Mouse (Mus musculus): ENCODE results near the gene Trmt13. TPM values are rescaled to one million over a fixed set of nuclear protein-coding genes. Genes with fewer than 3 reads are reported as not detected.
A peak's percentile ranks its signal among the peaks of the same experiment; 100 is the strongest.

Gene Trmt13
- polyA plus RNA-seq, 1 experiment from 2014 or later = 35.2 TPM

DNA sequence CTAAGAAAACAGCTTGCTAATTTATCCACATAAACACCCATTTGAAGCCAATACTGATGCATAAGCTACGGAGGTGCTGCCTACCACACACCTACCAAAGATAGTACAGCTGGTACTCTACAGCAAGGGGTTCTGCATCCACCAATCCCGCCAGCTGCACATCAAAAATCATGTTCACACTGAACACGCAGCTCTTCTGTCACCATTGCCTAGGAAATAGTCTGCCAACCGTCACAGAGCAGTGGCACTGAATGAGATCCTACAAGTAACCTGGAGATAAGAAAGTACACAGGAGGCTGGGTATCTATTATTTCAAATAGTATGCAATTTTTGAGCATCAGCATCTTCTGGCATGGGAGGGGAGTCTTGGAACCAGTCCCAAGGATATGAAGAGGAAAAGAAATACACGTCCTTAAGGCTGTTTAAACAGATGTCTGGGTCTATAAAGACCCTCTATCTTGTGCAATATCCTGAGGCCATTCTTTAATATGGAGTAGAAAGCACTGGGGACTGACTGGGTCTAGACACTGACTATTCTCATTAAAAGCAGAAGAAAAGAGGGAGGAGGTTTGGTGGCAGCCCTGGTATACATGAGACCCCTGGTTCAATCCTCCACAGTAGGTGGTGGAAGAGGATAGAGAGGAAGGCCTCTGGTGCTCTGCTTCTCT is 39.0 kb upstream of the Trmt13 start:
- ATAC-seq = no peak; the same call in 1 of the 2 replicates
- whole genome bisulfite sequencing = 65% methylated on average over 5 of the region's 5 CpGs
- H3K27ac ChIP-seq (ENCODE audit: low read length) = 0 out of 2 replicates have a peak overlapping the region, but pooled peaks have one; percentile 23
- H3K9me3 ChIP-seq (ENCODE audit: control insufficient read depth, low read length) = no peaks in the 10 kb centered on the region
- peaks cover 10% of the 10 kb centered on the region for H3K4me1 ChIP-seq (replicated peaks; ENCODE audit: control insufficient read depth, insufficient read depth, low read length)
- H3K36me3 ChIP-seq (ENCODE audit: control insufficient read depth, insufficient read depth) = no peaks in the 10 kb centered on the region
- no peak overlapping the region for H3K4me2 ChIP-seq (ENCODE audit: low read length)
- H3K4me3 ChIP-seq (replicated peaks; ENCODE audit: low read length) = no peak overlapping the region
- no peak overlapping the region for H3K9ac ChIP-seq (replicated peaks; ENCODE audit: low read depth, low read length)
- H3K27me3 ChIP-seq (replicated peaks; ENCODE audit: control insufficient read depth, insufficient read depth, low read length) = no peaks in the 10 kb centered on the region

DNA sequence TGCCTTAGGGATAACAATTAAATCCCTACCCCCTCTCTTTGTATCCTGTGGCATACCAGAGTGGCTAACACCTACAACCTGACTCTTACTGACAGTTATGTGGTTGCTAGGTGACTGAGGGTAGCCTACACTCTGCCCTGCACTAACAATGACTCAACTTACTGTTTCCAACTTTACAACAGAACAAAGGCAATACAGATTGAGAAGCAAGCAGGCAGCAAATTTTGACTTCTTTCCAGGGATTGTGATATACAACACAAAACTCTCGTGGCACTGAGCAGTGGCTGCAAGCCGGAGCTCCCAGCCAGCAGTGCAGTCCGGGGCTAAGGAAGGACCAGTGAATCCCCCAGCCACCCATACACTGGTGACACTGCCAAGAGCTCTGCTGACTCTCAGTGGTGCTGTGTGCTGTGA is 37.7 kb upstream of the Trmt13 start:
- peak; percentile 56 for ATAC-seq
- WGBS = 36% methylated on average over 3 of the region's 3 CpGs
- Histone ChIP-seq H3K36me3 (ENCODE audit: control insufficient read depth, insufficient read depth) (peaks cover 3% of the 10 kb centered on the region; the same call in 1 of the 2 replicates), H3K27ac (ENCODE audit: low read length) (no peak overlapping the region), H3K4me2 (ENCODE audit: low read length) (no peak overlapping the region), H3K4me3 (replicated peaks; ENCODE audit: low read length) (no peak overlapping the region), H3K4me1 (replicated peaks; ENCODE audit: control insufficient read depth, insufficient read depth, low read length) (peaks cover 8% of the 10 kb centered on the region), H3K9me3 (ENCODE audit: control insufficient read depth, low read length) (no peaks in the 10 kb centered on the region), H3K9ac (replicated peaks; ENCODE audit: low read depth, low read length) (no peak overlapping the region), H3K27me3 (replicated peaks; ENCODE audit: control insufficient read depth, insufficient read depth, low read length) (no peaks in the 10 kb centered on the region)

GRCm38 (mm10) chr3:116650698-116651097 is 36.3 kb upstream of the Trmt13 start:
- peaks cover 8% of the 10 kb centered on the region for H3K36me3 ChIP-seq (ENCODE audit: control insufficient read depth, insufficient read depth)
- H3K27me3 ChIP-seq (replicated peaks; ENCODE audit: control insufficient read depth, insufficient read depth, low read length) = no peaks in the 10 kb centered on the region
- no peak overlapping the region for H3K27ac ChIP-seq (ENCODE audit: low read length)
- H3K9ac ChIP-seq (replicated peaks; ENCODE audit: low read depth, low read length) = no peak overlapping the region
- H3K4me2 ChIP-seq (ENCODE audit: low read length) = no peak overlapping the region
- ATAC-seq = no peak
- no peak overlapping the region for H3K4me3 ChIP-seq (replicated peaks; ENCODE audit: low read length)
- H3K9me3 ChIP-seq (ENCODE audit: control insufficient read depth, low read length) = no peaks in the 10 kb centered on the region
- WGBS = 96% methylated on average over 9 of the region's 9 CpGs
- peaks cover 8% of the 10 kb centered on the region for H3K4me1 ChIP-seq (replicated peaks; ENCODE audit: control insufficient read depth, insufficient read depth, low read length)

DNA sequence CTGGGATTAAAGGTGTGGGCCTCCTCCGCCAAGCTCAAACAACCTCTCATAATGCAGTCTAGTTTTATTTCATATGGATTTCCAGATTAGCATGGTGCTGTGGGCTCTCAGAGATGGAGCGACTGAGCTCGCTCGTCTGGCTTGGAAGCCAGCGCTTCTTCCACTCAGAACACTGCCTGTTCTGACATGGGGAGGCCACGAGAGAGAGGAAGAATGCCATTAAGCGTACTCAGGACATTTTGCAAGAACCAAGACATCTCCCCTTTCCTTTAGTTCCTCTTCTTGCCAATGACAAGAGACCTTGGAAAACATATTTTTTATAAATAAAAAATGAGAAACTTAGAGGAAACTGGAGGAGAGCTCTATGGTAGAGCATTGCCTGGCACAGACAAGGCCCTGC is 34.4 kb upstream of the Trmt13 start:
- H3K9me3 ChIP-seq (ENCODE audit: control insufficient read depth, low read length) = no peaks in the 10 kb centered on the region
- H3K4me3 ChIP-seq (replicated peaks; ENCODE audit: low read length) = no peak overlapping the region
- 92% methylated on average over 7 of the region's 7 CpGs for WGBS
- no peak overlapping the region for H3K27ac ChIP-seq (ENCODE audit: low read length)
- H3K4me1 ChIP-seq (replicated peaks; ENCODE audit: control insufficient read depth, insufficient read depth, low read length) = peaks cover 6% of the 10 kb centered on the region
- no peaks in the 10 kb centered on the region for H3K27me3 ChIP-seq (replicated peaks; ENCODE audit: control insufficient read depth, insufficient read depth, low read length)
- H3K9ac ChIP-seq (replicated peaks; ENCODE audit: low read depth, low read length) = no peak overlapping the region
- no peak overlapping the region for H3K4me2 ChIP-seq (ENCODE audit: low read length)
- ATAC-seq = no peak
- H3K36me3 ChIP-seq (ENCODE audit: control insufficient read depth, insufficient read depth) = peaks cover 10% of the 10 kb centered on the region

DNA sequence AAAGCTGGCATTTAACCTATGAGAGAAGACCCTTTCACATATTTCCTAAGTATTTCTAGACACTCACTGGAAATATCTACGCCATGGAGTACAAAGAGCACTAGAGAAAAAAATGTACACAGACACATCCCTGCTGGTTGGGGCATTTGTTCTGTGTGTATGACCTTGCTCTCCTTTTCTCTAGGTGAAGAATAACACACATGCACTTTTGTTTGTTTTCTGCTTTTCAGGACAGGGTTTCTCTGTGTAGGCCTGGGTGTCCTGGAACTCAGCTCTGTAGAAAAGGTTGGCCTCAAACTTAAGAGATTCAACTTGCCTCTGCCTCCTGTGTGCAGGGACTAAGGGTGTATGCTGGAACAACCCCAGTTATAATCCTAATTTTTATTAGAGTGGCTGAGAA is 32.0 kb upstream of the Trmt13 start:
- H3K36me3 ChIP-seq (ENCODE audit: control insufficient read depth, insufficient read depth) = peaks cover 14% of the 10 kb centered on the region
- 91% methylated on average over 1 of the region's 1 CpGs for WGBS
- no peak overlapping the region for H3K4me2 ChIP-seq (ENCODE audit: low read length)
- no peak overlapping the region for H3K4me3 ChIP-seq (replicated peaks; ENCODE audit: low read length)
- no peak for ATAC-seq
- H3K27me3 ChIP-seq (replicated peaks; ENCODE audit: control insufficient read depth, insufficient read depth, low read length) = no peaks in the 10 kb centered on the region
- H3K9ac ChIP-seq (replicated peaks; ENCODE audit: low read depth, low read length) = no peak overlapping the region
- no peaks in the 10 kb centered on the region for H3K4me1 ChIP-seq (replicated peaks; ENCODE audit: control insufficient read depth, insufficient read depth, low read length)
- no peak overlapping the region for H3K27ac ChIP-seq (ENCODE audit: low read length)
- no peaks in the 10 kb centered on the region for H3K9me3 ChIP-seq (ENCODE audit: control insufficient read depth, low read length)

- peaks cover 25% of the 10 kb centered on the region for H3K36me3 ChIP-seq (ENCODE audit: control insufficient read depth, insufficient read depth)
- H3K4me3 ChIP-seq (replicated peaks; ENCODE audit: low read length) = no peak overlapping the region
- ATAC-seq = no peak
- no peak overlapping the region for H3K27ac ChIP-seq (ENCODE audit: low read length)
- H3K9ac ChIP-seq (replicated peaks; ENCODE audit: low read depth, low read length) = no peak overlapping the region
- H3K4me2 ChIP-seq (ENCODE audit: low read length) = no peak overlapping the region
- H3K9me3 ChIP-seq (ENCODE audit: control insufficient read depth, low read length) = no peaks in the 10 kb centered on the region
- no peaks in the 10 kb centered on the region for H3K4me1 ChIP-seq (replicated peaks; ENCODE audit: control insufficient read depth, insufficient read depth, low read length)
- no peaks in the 10 kb centered on the region for H3K27me3 ChIP-seq (replicated peaks; ENCODE audit: control insufficient read depth, insufficient read depth, low read length)
- 95% methylated on average over 2 of the region's 2 CpGs for WGBS
These were observed 28.0 kb upstream of the Trmt13 start for GRCm38 (mm10) chr3:116642373-116642772.

DNA sequence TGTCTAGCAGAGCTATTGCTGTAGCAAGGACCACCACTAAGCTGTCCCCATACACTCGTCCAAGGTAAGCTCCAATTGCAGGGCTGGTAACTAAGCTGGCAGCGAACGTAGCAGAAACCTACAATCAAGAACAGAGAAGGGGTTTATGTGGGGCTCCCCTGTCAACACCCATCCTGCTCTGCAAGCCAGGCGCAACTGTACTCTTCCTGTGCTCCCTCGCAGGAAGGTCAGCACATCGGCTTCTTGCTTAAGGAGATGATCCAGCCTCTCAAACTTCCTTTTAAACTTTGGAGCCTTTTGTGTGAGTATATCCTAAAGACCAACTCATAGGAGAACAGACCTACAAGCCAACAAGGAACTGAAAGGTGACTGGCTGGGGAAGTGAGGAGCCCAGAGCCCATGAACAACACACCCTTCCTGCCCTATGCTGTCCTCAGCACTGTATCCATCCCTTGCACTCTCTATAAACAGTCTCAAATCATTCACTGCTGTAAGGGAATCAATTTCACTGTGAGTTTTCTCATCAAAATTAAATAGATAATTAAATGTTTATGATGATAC is 27.5 kb upstream of the Trmt13 start:
- Histone ChIP-seq H3K9me3 (ENCODE audit: control insufficient read depth, low read length) (no peaks in the 10 kb centered on the region), H3K36me3 (ENCODE audit: control insufficient read depth, insufficient read depth) (peaks cover 25% of the 10 kb centered on the region), H3K4me1 (replicated peaks; ENCODE audit: control insufficient read depth, insufficient read depth, low read length) (no peaks in the 10 kb centered on the region), H3K27me3 (replicated peaks; ENCODE audit: control insufficient read depth, insufficient read depth, low read length) (no peaks in the 10 kb centered on the region), H3K4me3 (replicated peaks; ENCODE audit: low read length) (no peak overlapping the region), H3K4me2 (ENCODE audit: low read length) (no peak overlapping the region), H3K27ac (ENCODE audit: low read length) (no peak overlapping the region), H3K9ac (replicated peaks; ENCODE audit: low read depth, low read length) (no peak overlapping the region)
- WGBS = 98% methylated on average over 6 of the region's 6 CpGs
- ATAC-seq = no peak

- no peak for ATAC-seq
- Histone ChIP-seq H3K27me3 (replicated peaks; ENCODE audit: control insufficient read depth, insufficient read depth, low read length) (no peaks in the 10 kb centered on the region), H3K4me2 (ENCODE audit: low read length) (no peak overlapping the region), H3K27ac (ENCODE audit: low read length) (no peak overlapping the region), H3K4me1 (replicated peaks; ENCODE audit: control insufficient read depth, insufficient read depth, low read length) (no peaks in the 10 kb centered on the region), H3K9ac (replicated peaks; ENCODE audit: low read depth, low read length) (no peak overlapping the region), H3K9me3 (ENCODE audit: control insufficient read depth, low read length) (no peaks in the 10 kb centered on the region), H3K36me3 (ENCODE audit: control insufficient read depth, insufficient read depth) (peaks cover 27% of the 10 kb centered on the region), H3K4me3 (replicated peaks; ENCODE audit: low read length) (no peak overlapping the region)
- 81% methylated on average over 1 of the region's 1 CpGs for WGBS
These were observed 25.6 kb upstream of the Trmt13 start for GRCm38 (mm10) chr3:116640024-116640423.

DNA sequence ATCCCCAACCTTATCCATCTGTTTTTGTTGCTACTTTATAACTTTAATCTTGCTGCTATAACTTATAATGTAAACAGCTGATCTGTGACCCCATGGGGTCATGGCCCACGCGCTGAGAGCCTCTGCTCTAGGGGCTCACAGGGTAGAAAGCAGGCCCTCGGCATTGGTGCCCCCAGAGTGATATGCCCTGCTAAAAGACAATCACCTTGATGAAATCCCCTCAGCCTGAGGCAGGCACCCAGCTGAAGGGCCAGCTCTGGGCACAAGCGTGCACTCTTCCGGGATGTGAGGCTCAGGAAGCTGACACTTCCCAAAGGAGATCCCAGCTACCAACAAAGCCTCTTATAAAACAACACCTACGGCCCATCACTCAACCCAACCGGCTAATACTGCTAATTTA is 24.2 kb upstream of the Trmt13 start:
- 93% methylated on average over 7 of the region's 7 CpGs for WGBS
- H3K4me3 ChIP-seq (replicated peaks; ENCODE audit: low read length) = no peak overlapping the region
- H3K9me3 ChIP-seq (ENCODE audit: control insufficient read depth, low read length) = no peaks in the 10 kb centered on the region
- H3K4me2 ChIP-seq (ENCODE audit: low read length) = no peak overlapping the region
- no peak overlapping the region for H3K9ac ChIP-seq (replicated peaks; ENCODE audit: low read depth, low read length)
- no peak for ATAC-seq
- H3K4me1 ChIP-seq (replicated peaks; ENCODE audit: control insufficient read depth, insufficient read depth, low read length) = no peaks in the 10 kb centered on the region
- H3K27me3 ChIP-seq (replicated peaks; ENCODE audit: control insufficient read depth, insufficient read depth, low read length) = no peaks in the 10 kb centered on the region
- H3K36me3 ChIP-seq (ENCODE audit: control insufficient read depth, insufficient read depth) = peaks cover 32% of the 10 kb centered on the region
- no peak overlapping the region for H3K27ac ChIP-seq (ENCODE audit: low read length)

Measured in forebrain, embryonic 16.5 days (tissue).